Mouse (Mus musculus): Measurements from ENCODE around the gene Spns3. TPM values are rescaled to one million over a fixed set of nuclear protein-coding genes. Genes with fewer than 3 reads are reported as not detected.
A peak's percentile ranks its signal among the peaks of the same experiment; 100 is the strongest.

Gene Spns3
- total and polyA plus RNA-seq, 2 experiments from 2014 or later = 0.04 TPM; not detected in 1

- Histone ChIP-seq H3K9me3 (replicated peaks; ENCODE audit: control insufficient read depth, low read length) (no peaks in the 10 kb centered on the region), H3K4me2 (ENCODE audit: low read depth, low read length) (no peak overlapping the region), H3K9ac (replicated peaks; ENCODE audit: low read depth, low read length) (no peak overlapping the region), H3K4me1 (ENCODE audit: control insufficient read depth, insufficient read depth) (no peaks in the 10 kb centered on the region; the same call in 1 of the 2 replicates), H3K36me3 (replicated peaks; ENCODE audit: control insufficient read depth, insufficient read depth, low read length) (no peaks in the 10 kb centered on the region), H3K27me3 (ENCODE audit: control insufficient read depth, insufficient read depth, low read length) (no peaks in the 10 kb centered on the region), H3K27ac (ENCODE audit: low read depth) (no peak overlapping the region), H3K4me3 (ENCODE audit: low read depth, low read length) (no peak overlapping the region)
- no peak for TF ChIP-seq EP300 (IDR thresholded peaks at IDR 0.05; ENCODE audit: low read depth)
- TF ChIP-seq CTCF (IDR thresholded peaks at IDR 0.05; ENCODE audit: low read depth) = no peak
- DNase-seq (ENCODE audit: low spot score) = no peak
- 44% methylated on average over 10 of the region's 10 CpGs for WGBS
- ATAC-seq (ENCODE audit: insufficient read depth, low read depth) = no peak
Measured at GRCm38 (mm10) chr11:72566816-72567338, 16.6 kb upstream of the Spns3 start.

GRCm38 (mm10) chr11:72566304-72566703, 16.0 kb upstream of the Spns3 start:
- Histone ChIP-seq H3K27ac (ENCODE audit: low read depth) (no peak overlapping the region), H3K4me3 (ENCODE audit: low read depth, low read length) (no peak overlapping the region), H3K27me3 (ENCODE audit: control insufficient read depth, insufficient read depth, low read length) (no peaks in the 10 kb centered on the region), H3K4me1 (ENCODE audit: control insufficient read depth, insufficient read depth) (no peaks in the 10 kb centered on the region; the same call in 1 of the 2 replicates), H3K36me3 (replicated peaks; ENCODE audit: control insufficient read depth, insufficient read depth, low read length) (no peaks in the 10 kb centered on the region), H3K9me3 (replicated peaks; ENCODE audit: control insufficient read depth, low read length) (no peaks in the 10 kb centered on the region), H3K9ac (replicated peaks; ENCODE audit: low read depth, low read length) (no peak overlapping the region), H3K4me2 (ENCODE audit: low read depth, low read length) (no peak overlapping the region)
- ATAC-seq (ENCODE audit: insufficient read depth, low read depth) = no peak
- no peak for DNase-seq (ENCODE audit: low spot score)
- 70% methylated on average over 7 of the region's 7 CpGs for WGBS
- TF ChIP-seq CTCF (IDR thresholded peaks at IDR 0.05; ENCODE audit: low read depth) (no peak), EP300 (IDR thresholded peaks at IDR 0.05; ENCODE audit: low read depth) (no peak)

GRCm38 (mm10) chr11:72564232-72564807, 14.0 kb upstream of the Spns3 start:
- 20% methylated on average over 6 of the region's 6 CpGs for WGBS
- no peaks in the 10 kb centered on the region for H3K27me3 ChIP-seq (ENCODE audit: control insufficient read depth, insufficient read depth, low read length)
- TF ChIP-seq CTCF (IDR thresholded peaks at IDR 0.05; ENCODE audit: low read depth) (peak; percentile 88), EP300 (IDR thresholded peaks at IDR 0.05; ENCODE audit: low read depth) (no peak)
- H3K4me1 ChIP-seq (ENCODE audit: control insufficient read depth, insufficient read depth) = no peaks in the 10 kb centered on the region
- no peak overlapping the region for H3K27ac ChIP-seq (ENCODE audit: low read depth)
- ATAC-seq (ENCODE audit: insufficient read depth, low read depth) = peak; percentile 36
- no peaks in the 10 kb centered on the region for H3K9me3 ChIP-seq (replicated peaks; ENCODE audit: control insufficient read depth, low read length)
- no peaks in the 10 kb centered on the region for H3K36me3 ChIP-seq (replicated peaks; ENCODE audit: control insufficient read depth, insufficient read depth, low read length)
- no peak overlapping the region for H3K4me3 ChIP-seq (ENCODE audit: low read depth, low read length)
- no peak overlapping the region for H3K4me2 ChIP-seq (ENCODE audit: low read depth, low read length)
- H3K9ac ChIP-seq (replicated peaks; ENCODE audit: low read depth, low read length) = no peak overlapping the region
- DNase-seq (ENCODE audit: low spot score) = peak; percentile 66

- DNase-seq (ENCODE audit: low spot score) (no peak), ATAC-seq (ENCODE audit: insufficient read depth, low read depth) (no peak)
- H3K36me3 ChIP-seq (replicated peaks; ENCODE audit: control insufficient read depth, insufficient read depth, low read length) = no peaks in the 10 kb centered on the region
- no peak overlapping the region for H3K4me3 ChIP-seq (ENCODE audit: low read depth, low read length)
- H3K27ac ChIP-seq (ENCODE audit: low read depth) = no peak overlapping the region
- H3K4me2 ChIP-seq (ENCODE audit: low read depth, low read length) = no peak overlapping the region
- no peaks in the 10 kb centered on the region for H3K9me3 ChIP-seq (replicated peaks; ENCODE audit: control insufficient read depth, low read length)
- H3K9ac ChIP-seq (replicated peaks; ENCODE audit: low read depth, low read length) = no peak overlapping the region
- H3K4me1 ChIP-seq (ENCODE audit: control insufficient read depth, insufficient read depth) = no peaks in the 10 kb centered on the region
- whole genome bisulfite sequencing = 52% methylated on average over 3 of the region's 3 CpGs
- TF ChIP-seq CTCF (IDR thresholded peaks at IDR 0.05; ENCODE audit: low read depth) (no peak), EP300 (IDR thresholded peaks at IDR 0.05; ENCODE audit: low read depth) (no peak)
- no peaks in the 10 kb centered on the region for H3K27me3 ChIP-seq (ENCODE audit: control insufficient read depth, insufficient read depth, low read length)
Measured at GRCm38 (mm10) chr11:72560661-72561060, 10.4 kb upstream of the Spns3 start.

GRCm38 (mm10) chr11:72558155-72558554, 7.8 kb upstream of the Spns3 start:
- Histone ChIP-seq H3K27ac (ENCODE audit: low read depth) (no peak overlapping the region), H3K4me2 (ENCODE audit: low read depth, low read length) (no peak overlapping the region), H3K36me3 (replicated peaks; ENCODE audit: control insufficient read depth, insufficient read depth, low read length) (no peaks in the 10 kb centered on the region), H3K9ac (replicated peaks; ENCODE audit: low read depth, low read length) (no peak overlapping the region), H3K27me3 (ENCODE audit: control insufficient read depth, insufficient read depth, low read length) (no peaks in the 10 kb centered on the region), H3K4me1 (ENCODE audit: control insufficient read depth, insufficient read depth) (no peaks in the 10 kb centered on the region), H3K9me3 (replicated peaks; ENCODE audit: control insufficient read depth, low read length) (no peaks in the 10 kb centered on the region), H3K4me3 (ENCODE audit: low read depth, low read length) (no peak overlapping the region)
- TF ChIP-seq EP300 (IDR thresholded peaks at IDR 0.05; ENCODE audit: low read depth) (no peak), CTCF (IDR thresholded peaks at IDR 0.05; ENCODE audit: low read depth) (no peak)
- WGBS = 53% methylated on average over 5 of the region's 5 CpGs
- ATAC-seq (ENCODE audit: insufficient read depth, low read depth) = no peak
- no peak for DNase-seq (ENCODE audit: low spot score)

GRCm38 (mm10) chr11:72556953-72557352, 6.6 kb upstream of the Spns3 start:
- DNase-seq (ENCODE audit: low spot score) (no peak), ATAC-seq (ENCODE audit: insufficient read depth, low read depth) (no peak)
- Histone ChIP-seq H3K4me1 (ENCODE audit: control insufficient read depth, insufficient read depth) (no peaks in the 10 kb centered on the region), H3K4me3 (ENCODE audit: low read depth, low read length) (no peak overlapping the region), H3K4me2 (ENCODE audit: low read depth, low read length) (no peak overlapping the region), H3K9me3 (replicated peaks; ENCODE audit: control insufficient read depth, low read length) (no peaks in the 10 kb centered on the region), H3K27ac (ENCODE audit: low read depth) (no peak overlapping the region), H3K27me3 (ENCODE audit: control insufficient read depth, insufficient read depth, low read length) (no peaks in the 10 kb centered on the region), H3K9ac (replicated peaks; ENCODE audit: low read depth, low read length) (no peak overlapping the region), H3K36me3 (replicated peaks; ENCODE audit: control insufficient read depth, insufficient read depth, low read length) (no peaks in the 10 kb centered on the region)
- whole genome bisulfite sequencing = 55% methylated on average over 2 of the region's 2 CpGs
- TF ChIP-seq EP300 (IDR thresholded peaks at IDR 0.05; ENCODE audit: low read depth) = no peak
- TF ChIP-seq CTCF (IDR thresholded peaks at IDR 0.05; ENCODE audit: low read depth) = no peak

Measured in heart, postnatal 0 days (tissue).